Mouse (Mus musculus) erythroblast, embryonic 14.5 days (primary cell): ENCODE measurements at regions not wholly inside any gene's neighbourhood (a gene's known extent, or its start where the extent isn't known, plus 50 kb on each side); places are given as distances from the start of the nearest gene placed in this dataset.

Experiments used
- GATA1 ChIP-seq: IDR thresholded peaks from 2 replicates; pipeline ENCODE4 v1.6.1; 2012; ENCODE audit warnings: low read length, inconsistent platforms, mixed read lengths
- TAL1 ChIP-seq: IDR thresholded peaks from 3 replicates; pipeline ENCODE4 v1.6.1; 2012; ENCODE audit warnings: low read length, inconsistent platforms, mixed read lengths

GRCm38 (mm10) chr4:9174365-9174764, 935.5 kb upstream of the Car8 start:
- TF ChIP-seq GATA1, result no peak
- TF ChIP-seq TAL1, result no peak
